Mouse (Mus musculus) midbrain, embryonic 14.5 days (tissue): ENCODE data around the gene Kirrel2. TPM values are rescaled to one million over a fixed set of nuclear protein-coding genes. Genes with fewer than 3 reads are reported as not detected.
A peak's percentile ranks its signal among the peaks of the same experiment; 100 is the strongest.
"Not testable (repeated sequence)": the region's sequence is repeated elsewhere in the genome, so short reads cannot be mapped to it uniquely, and the experiment has no call there.

Source experiments
- ATAC-seq: fragments of 200-750 bp; cut with Nextera tagmentation; 2 replicates; pipeline ENCODE4 v1.8.0; 2017; ENCODE audit warnings: moderate number of reproducible peaks, moderate library complexity; ENCODE audit not compliant: low FRiP score, low TSS enrichment
- DNase-seq: peaks from one replicate; pipeline ENCODE4 v3.0.0-alpha.2; 2015
- H3K27ac ChIP-seq: fragments of 300-500 bp; sonication (generic); replicated peaks from 2 replicates; pipeline ENCODE4 v1.5.1; 2014; ENCODE audit warnings: mild to moderate bottlenecking, low read depth, low read length, moderate library complexity
- H3K27me3 ChIP-seq: fragments of 300-500 bp; sonication (generic); 2 replicates; pipeline ENCODE4 v1.6.1; 2014; ENCODE audit warnings: low read length, control low read depth, mixed read lengths; ENCODE audit not compliant: control insufficient read depth, insufficient read depth
- H3K36me3 ChIP-seq: fragments of 300-500 bp; sonication (generic); 2 replicates; pipeline ENCODE4 v1.6.1; 2014; ENCODE audit warnings: low read length, control low read depth; ENCODE audit not compliant: control insufficient read depth, insufficient read depth
- H3K4me1 ChIP-seq: fragments of 300-500 bp; sonication (generic); 2 replicates; pipeline ENCODE4 v1.6.1; 2014; ENCODE audit warnings: mild to moderate bottlenecking, antibody characterized with exemption, low read length, control low read depth; ENCODE audit not compliant: control insufficient read depth, insufficient read depth
- H3K4me2 ChIP-seq: fragments of 300-500 bp; sonication (generic); 2 replicates; pipeline ENCODE4 v1.6.1; 2014; ENCODE audit warnings: mild to moderate bottlenecking, low read length, moderate library complexity
- H3K4me3 ChIP-seq: fragments of 300-500 bp; sonication (generic); replicated peaks from 2 replicates; pipeline ENCODE4 v1.5.1; 2014; ENCODE audit warnings: low read depth, low read length
- H3K9ac ChIP-seq: fragments of 300-500 bp; sonication (generic); replicated peaks from 2 replicates; pipeline ENCODE4 v1.6.1; 2014; ENCODE audit warnings: mild to moderate bottlenecking, low read length, moderate library complexity
- H3K9me3 ChIP-seq: fragments of 300-500 bp; sonication (generic); 2 replicates; pipeline ENCODE4 v1.6.1; 2016; ENCODE audit warnings: low read length, control low read depth, mixed read lengths; ENCODE audit not compliant: control insufficient read depth
- WGBS: fragments of 180-500 bp; shearing (Covaris S2); extraction: QIAGEN DNeasy Blood & Tissue Kit; methylation state at CpG from one replicate; pipeline ENCODE4 v1.1.7; 2014; 5-methylcytosine and 5-hydroxymethylcytosine counted together
- polyA plus RNA-seq: library from polyadenylated mRNA; unstranded; fragments of >200 nt; fragmentation: Nextera tagmentation; extraction: Ambion mirVana; gene quantifications from 2 replicates; pipeline ENCODE4 v1.2.1, GENCODE M21; 2014

Kirrel2 gene
- polyA plus RNA-seq: 5.0 and 5.7 TPM in 2 replicates

DNA sequence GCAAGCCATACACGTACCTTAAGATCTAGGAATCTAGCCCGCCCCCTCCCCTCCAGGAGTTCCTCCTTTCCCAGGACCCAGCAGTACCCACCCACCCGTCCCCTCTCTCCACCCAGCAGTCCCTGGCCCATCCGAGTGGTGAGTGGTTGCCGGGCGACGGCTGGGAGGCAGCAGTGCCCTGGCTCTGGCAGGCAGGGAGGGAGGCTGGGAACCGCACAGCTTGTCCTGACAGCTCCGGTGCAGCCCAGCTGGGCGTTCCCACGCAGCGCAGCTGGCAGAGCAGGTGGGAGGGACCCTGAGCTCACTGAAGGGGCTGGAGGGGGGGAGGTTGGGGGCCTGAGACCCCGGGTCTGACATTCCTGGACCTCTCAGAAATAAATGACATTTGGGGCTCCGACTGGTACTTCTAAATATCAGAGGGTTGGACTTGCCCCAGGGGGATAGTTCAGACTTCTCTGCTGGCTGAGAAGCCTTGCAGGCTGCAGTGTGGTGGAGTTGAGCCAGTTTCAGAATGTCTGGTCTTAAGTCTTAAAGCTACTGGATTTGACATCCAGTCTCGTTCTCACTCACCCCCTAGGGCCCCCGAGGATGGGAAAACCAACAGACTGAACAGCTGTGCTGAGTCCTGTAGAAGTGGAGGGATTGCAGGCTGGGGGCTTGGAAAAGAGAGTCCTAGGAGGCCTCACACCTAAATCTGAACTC, at the start of gene Kirrel2, which contains the start of gene Nphs1:
TSS of gene Kirrel2 (minus strand) at position 62 of the 702 bp plus-strand sequence.
TSS of gene Nphs1 (plus strand) at position 687 of the 702 bp plus-strand sequence.
- peaks cover 62% of the 10 kb centered on the region for H3K27me3 ChIP-seq
- WGBS: under 1% methylated on average over 16 of the region's 16 CpGs
- peaks cover 24% of the 10 kb centered on the region for H3K4me1 ChIP-seq
- DNase-seq: peak; percentile 80
- peak within 1 kb of the TSS; percentile 42 for H3K9ac ChIP-seq
- H3K4me3 ChIP-seq: peak within 1 kb of the TSS; percentile 16
- no peak within 1 kb of the TSS for H3K27ac ChIP-seq
- ATAC-seq: peak; percentile 87
- H3K9me3 ChIP-seq: no peaks in the 10 kb centered on the region
- no peaks in the 10 kb centered on the region for H3K36me3 ChIP-seq
- H3K4me2 ChIP-seq: peak within 1 kb of the TSS; percentile 55

DNA sequence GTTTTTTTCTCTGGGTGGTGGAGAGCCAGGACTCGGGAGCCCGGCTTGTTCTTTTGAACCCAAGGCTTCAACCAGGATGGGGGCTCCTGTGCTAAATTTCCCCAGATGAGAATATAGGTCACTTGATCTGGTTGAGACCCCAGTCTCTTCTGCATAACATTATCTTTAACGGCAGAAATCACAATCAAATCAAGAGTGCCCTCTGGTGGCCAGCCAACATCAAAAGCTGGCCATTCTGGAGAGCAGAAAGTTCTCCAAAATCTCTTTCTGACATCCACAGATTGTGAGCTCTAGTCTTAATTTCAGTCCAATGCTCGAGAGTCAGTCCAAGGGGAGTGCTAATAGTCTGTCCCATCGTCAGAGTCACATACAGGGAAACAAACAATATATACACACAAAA, 43.7 kb upstream of the Kirrel2 start:
- DNase-seq: peak; percentile 39
- WGBS: 76% methylated on average over 5 of the region's 5 CpGs

DNA sequence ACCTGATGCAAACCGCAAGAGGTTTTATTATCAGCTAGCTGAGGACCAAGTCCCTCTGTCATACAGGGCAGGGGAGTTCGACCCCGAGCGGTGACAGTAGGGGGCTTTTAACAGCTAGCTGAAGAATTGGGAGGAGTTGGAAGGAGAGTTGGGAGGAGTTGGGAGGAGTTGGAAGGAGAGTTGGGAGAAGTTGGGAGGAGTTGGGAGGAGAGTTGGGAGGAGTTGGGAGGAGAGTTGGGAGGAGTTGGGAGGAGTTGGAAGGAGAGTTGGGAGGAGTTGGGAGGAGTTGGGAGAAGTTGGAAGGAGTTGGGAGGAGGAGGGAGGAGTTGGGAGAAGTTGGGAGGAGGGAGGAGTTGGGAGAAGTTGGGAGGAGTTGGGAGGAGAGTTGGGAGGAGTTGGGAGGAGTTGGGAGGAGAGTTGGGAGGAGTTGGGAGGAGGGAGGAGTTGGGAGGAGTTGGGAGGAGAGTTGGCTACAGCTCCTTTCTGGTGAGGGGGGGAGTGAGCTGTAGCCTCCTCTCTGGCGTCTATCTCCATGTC, 38.1 kb upstream of the Kirrel2 start:
- ATAC-seq: not testable (repeated sequence)
- 64% methylated on average over 5 of the region's 5 CpGs for WGBS

More for the DNA sequence above, 43.7 kb upstream of the Kirrel2 start:
- H3K27ac ChIP-seq, H3K4me1 ChIP-seq, H3K27me3 ChIP-seq, H3K9ac ChIP-seq, H3K4me3 ChIP-seq, H3K9me3 ChIP-seq, H3K4me2 ChIP-seq, ATAC-seq, H3K36me3 ChIP-seq: not testable (repeated sequence)

DNA sequence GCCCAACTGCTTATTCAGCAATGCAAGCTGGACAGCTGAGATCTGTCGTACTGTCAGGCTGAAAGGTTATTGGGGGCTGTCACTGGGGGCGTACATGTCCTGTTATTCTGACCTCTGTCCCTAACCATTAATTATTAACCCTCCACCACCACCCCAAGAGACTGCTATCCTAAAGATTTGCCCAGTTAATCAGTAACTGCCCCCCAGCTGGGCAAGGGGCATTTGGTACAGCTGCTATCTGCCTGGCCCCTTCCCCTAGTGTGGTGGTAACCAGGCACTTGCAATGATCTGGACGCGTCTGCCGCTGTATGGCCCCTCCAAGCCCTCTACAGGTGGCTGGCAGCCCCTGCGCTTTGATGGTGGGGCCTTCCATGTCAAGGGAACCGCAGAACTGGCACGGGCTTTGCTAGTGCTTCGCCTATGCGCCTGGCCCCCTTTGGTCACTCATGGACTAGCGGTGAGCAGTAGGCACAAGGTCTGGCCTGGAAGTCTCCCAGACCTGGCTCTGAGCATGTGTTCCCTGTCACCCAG, 36.0 kb upstream of the Kirrel2 start, which contains the start of gene Prodh2:
TSS of gene Prodh2 (plus strand) at position 222 of the 531 bp plus-strand sequence.
- Histone ChIP-seq H3K4me2 (no peak within 1 kb of the TSS), H3K36me3 (no peaks in the 10 kb centered on the region), H3K9me3 (no peaks in the 10 kb centered on the region), H3K27me3 (no peaks in the 10 kb centered on the region), H3K4me1 (no peaks in the 10 kb centered on the region), H3K9ac (no peak within 1 kb of the TSS), H3K4me3 (no peak within 1 kb of the TSS), H3K27ac (no peak within 1 kb of the TSS)
- DNase-seq (no peak), ATAC-seq (no peak)
- WGBS: 58% methylated on average over 11 of the region's 11 CpGs

More for the DNA sequence above, 38.1 kb upstream of the Kirrel2 start:
- DNase-seq, H3K4me1 ChIP-seq, H3K9ac ChIP-seq, H3K4me3 ChIP-seq, H3K9me3 ChIP-seq, H3K27ac ChIP-seq, H3K4me2 ChIP-seq, H3K27me3 ChIP-seq, H3K36me3 ChIP-seq: not testable (repeated sequence)

DNA sequence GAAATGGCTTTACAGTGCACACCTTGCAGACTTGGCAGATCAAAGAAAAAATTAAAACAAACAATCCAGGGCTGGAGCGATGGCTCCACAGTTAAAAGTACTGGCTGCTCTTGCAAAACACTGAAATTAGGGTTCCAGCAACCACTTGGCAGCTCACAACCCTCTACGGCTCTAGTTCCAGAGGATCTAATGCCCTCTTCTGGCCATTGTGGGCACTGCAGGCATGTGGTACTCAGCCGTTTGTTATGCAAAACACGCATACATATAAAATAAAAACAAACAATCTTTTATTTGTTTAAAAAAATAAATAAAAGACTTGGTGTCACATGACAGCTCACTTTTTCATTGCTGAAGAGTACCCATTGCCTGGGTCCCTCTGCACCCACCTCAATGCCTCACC, 35.3 kb upstream of the Kirrel2 start:
- no peak overlapping the region for H3K9ac ChIP-seq
- no peaks in the 10 kb centered on the region for H3K27me3 ChIP-seq
- 17% methylated on average over 4 of the region's 4 CpGs for WGBS
- H3K4me2 ChIP-seq: no peak overlapping the region
- DNase-seq (peak; percentile 86), ATAC-seq (no peak)
- H3K36me3 ChIP-seq: no peaks in the 10 kb centered on the region
- H3K27ac ChIP-seq: no peak overlapping the region
- H3K9me3 ChIP-seq: no peaks in the 10 kb centered on the region
- no peaks in the 10 kb centered on the region for H3K4me1 ChIP-seq
- no peak overlapping the region for H3K4me3 ChIP-seq

DNA sequence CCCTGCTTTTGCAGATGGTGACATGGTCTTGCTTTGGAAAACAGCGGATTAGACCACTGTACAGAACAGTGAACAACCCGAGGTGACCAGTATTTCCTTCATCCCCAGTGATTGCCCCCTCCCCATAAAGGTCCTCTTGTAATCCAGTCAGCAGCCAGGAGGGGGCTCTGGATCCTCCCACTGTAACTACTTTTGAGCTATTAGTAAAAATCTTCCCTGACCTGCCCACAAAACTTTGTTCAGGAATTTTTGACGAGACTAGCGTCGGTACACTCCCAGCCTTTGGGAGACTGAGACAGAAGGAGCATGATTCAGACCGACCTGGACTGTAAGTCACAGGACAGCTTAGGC, 33.4 kb upstream of the Kirrel2 start:
- no peak for ATAC-seq

DNA sequence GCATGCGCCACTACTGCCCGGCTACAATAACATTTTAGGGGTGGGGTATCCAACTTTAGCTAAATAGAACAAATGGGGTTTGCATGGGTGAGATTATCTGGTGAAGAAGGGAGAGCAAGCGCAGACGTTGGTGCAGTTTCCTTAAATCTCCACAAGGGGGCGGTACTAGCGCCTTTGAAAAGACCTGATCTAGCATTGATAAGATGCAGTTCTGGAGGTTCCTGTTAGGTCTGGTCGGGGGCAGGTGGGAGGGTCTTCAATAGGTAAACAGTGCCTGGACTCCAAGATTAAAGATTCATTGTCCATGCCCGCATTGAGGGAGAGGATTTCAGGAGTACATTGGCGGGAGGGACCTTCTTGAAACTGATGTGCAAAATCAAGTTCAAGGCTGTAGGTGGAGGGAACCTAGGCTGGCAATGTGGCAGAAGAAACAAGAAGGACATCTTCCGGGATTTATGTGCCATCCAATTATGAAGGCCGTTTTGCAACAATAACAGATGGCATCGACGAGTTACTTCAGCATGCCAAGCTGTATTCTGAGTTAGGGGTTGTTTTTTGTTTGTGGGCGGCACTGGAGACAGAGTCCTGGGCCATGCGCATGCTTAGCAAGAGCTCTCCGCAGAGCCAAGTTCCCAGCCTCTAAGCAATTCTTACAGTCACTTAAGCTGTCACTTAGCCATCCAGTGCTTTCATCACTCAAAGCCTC, 32.9 kb upstream of the Kirrel2 start:
- no peak overlapping the region for H3K4me3 ChIP-seq
- H3K36me3 ChIP-seq: no peaks in the 10 kb centered on the region
- H3K4me1 ChIP-seq: no peaks in the 10 kb centered on the region
- H3K4me2 ChIP-seq: no peak overlapping the region
- H3K27ac ChIP-seq: no peak overlapping the region
- no peaks in the 10 kb centered on the region for H3K27me3 ChIP-seq
- H3K9me3 ChIP-seq: no peaks in the 10 kb centered on the region
- ATAC-seq (no peak), DNase-seq (peak; percentile 80)
- WGBS: 30% methylated on average over 16 of the region's 16 CpGs
- H3K9ac ChIP-seq: no peak overlapping the region

More for the DNA sequence above, 33.4 kb upstream of the Kirrel2 start:
- no peak overlapping the region for H3K27ac ChIP-seq
- H3K4me3 ChIP-seq: no peak overlapping the region
- no peak overlapping the region for H3K4me2 ChIP-seq
- no peaks in the 10 kb centered on the region for H3K4me1 ChIP-seq
- H3K27me3 ChIP-seq: no peaks in the 10 kb centered on the region
- DNase-seq: peak; percentile 17
- 15% methylated on average over 6 of the region's 6 CpGs for WGBS
- H3K36me3 ChIP-seq: no peaks in the 10 kb centered on the region
- H3K9me3 ChIP-seq: no peaks in the 10 kb centered on the region
- H3K9ac ChIP-seq: no peak overlapping the region

DNA sequence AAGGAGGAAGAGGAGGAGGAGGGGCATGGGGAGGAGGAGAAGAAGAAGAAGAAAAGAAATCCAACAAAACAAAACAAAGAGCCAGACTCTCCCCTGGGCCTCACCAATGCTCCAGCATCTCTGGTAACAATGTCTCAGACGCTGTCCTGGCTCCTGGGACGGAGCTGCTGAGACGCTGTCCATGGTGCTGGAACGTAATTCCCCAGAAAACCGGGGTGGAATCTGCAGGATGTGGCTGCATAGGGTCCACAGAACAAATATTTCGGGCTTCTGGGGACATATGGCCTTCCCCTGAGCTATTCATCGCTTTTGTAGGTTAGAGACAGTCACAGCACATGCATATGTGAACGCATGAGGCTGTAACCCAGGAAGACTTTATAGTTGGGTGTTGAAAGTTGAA, 26.8 kb upstream of the Kirrel2 start:
- H3K9ac ChIP-seq: no peak overlapping the region
- no peaks in the 10 kb centered on the region for H3K36me3 ChIP-seq
- ATAC-seq: no peak
- no peaks in the 10 kb centered on the region for H3K9me3 ChIP-seq
- no peak overlapping the region for H3K4me3 ChIP-seq
- no peaks in the 10 kb centered on the region for H3K4me1 ChIP-seq
- H3K4me2 ChIP-seq: no peak overlapping the region
- 18% methylated on average over 8 of the region's 8 CpGs for WGBS
- no peaks in the 10 kb centered on the region for H3K27me3 ChIP-seq
- peak; percentile 36 for DNase-seq
- no peak overlapping the region for H3K27ac ChIP-seq
